Mouse (Mus musculus): Measurements from ENCODE around the gene Lmo1. TPM values are rescaled to one million over a fixed set of nuclear protein-coding genes. Genes with fewer than 3 reads are reported as not detected.

Gene Lmo1
- polyA plus RNA-seq, 1 experiment from 2014 or later = 10.7 TPM

DNA sequence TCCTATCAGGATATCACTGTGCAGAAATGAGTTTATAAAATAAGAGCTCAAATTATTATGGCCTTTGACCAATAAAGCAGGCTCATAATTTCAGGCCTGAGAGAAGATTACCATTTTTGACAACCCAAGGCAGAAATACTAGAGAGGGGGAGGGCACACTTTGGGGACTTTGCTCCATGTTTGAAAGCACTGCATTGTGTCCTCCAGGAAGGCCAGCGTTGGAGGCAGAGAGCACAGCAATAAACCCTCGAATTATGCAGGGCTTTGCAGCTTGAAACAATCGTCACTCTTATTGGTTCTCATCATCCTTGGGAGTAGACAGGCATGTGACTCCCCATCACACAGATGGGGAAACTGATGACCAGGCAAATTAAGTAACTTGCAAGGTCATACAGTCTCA, 28.1 kb upstream of the Lmo1 start:
- TF ChIP-seq CTCF (IDR thresholded peaks at IDR 0.05) = no peak
- ATAC-seq (no peak), DNase-seq (ENCODE audit: low read depth, low spot score) (no peak)
- no peaks in the 10 kb centered on the region for H3K27me3 ChIP-seq
- in situ Hi-C loops (cut with MboI; ENCODE audit: low pct_unique_long_range_greater_than_20kb) = no loop called here
- ChIA-PET POLR2A (no interaction called here), CTCF (no interaction called here)

DNA sequence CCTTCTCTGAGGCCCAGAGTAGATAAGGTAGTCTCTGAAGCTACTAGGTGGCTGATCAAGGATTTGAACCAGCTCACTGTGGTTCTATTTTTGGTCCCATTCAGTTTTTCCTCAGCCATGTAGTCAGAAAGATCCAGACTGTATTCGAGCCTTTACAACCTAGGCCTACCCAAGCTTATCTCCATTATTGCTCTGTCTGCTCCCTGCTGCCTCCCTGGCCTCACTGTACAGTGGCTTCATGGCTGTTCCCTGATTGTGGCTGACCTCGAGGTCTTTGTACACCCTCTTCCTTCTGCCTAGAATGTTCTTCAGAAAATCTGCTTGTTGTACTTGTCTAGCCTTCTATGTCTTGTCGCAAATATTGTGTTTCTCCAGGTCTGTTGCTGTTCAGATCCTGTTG, 25.6 kb upstream of the Lmo1 start:
- no peak for ATAC-seq
- no peaks in the 10 kb centered on the region for H3K27me3 ChIP-seq
- no peak for DNase-seq (ENCODE audit: low read depth, low spot score)
- CTCF ChIA-PET = interaction anchor here (0.9 to 2.1 kb wide), 3 partner anchors 9 to 17 kb away, joined by 3 to 8 read pairs (median 4); no protein-coding TSS in a partner anchor
- in situ Hi-C loops (cut with MboI; ENCODE audit: low pct_unique_long_range_greater_than_20kb) = no loop called here
- POLR2A ChIA-PET = no interaction called here
- no peak for TF ChIP-seq CTCF (IDR thresholded peaks at IDR 0.05)

DNA sequence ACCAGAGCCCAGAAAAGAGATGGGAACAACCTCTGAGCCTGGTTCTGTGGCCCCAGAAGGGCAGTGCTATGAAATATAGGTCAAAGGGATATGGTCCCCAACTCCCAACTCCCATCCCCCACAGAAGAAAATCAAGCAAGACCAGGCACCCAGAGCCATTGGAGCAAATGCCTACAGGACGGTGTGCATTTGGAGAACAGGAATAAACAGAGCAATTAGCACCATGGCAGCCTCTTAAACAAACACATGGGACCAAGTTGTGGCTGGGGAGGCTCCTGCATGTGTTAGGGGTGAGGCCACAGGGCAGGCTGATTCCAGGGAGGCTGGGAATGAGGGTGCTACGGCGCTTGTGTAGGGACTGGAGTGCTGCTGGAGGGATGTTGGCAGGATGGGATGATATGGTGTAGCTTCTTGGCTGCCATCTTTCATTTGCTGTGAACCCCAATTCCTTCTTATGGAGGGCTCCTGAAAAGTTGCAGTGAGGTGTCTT, 22.2 kb upstream of the Lmo1 start:
- no peaks in the 10 kb centered on the region for H3K27me3 ChIP-seq
- no peak for DNase-seq (ENCODE audit: low read depth, low spot score)
- in situ Hi-C loops (cut with MboI; ENCODE audit: low pct_unique_long_range_greater_than_20kb) = no loop called here
- ChIA-PET CTCF (no interaction called here), POLR2A (no interaction called here)
- TF ChIP-seq CTCF (IDR thresholded peaks at IDR 0.05) = no peak
- ATAC-seq = no peak

DNA sequence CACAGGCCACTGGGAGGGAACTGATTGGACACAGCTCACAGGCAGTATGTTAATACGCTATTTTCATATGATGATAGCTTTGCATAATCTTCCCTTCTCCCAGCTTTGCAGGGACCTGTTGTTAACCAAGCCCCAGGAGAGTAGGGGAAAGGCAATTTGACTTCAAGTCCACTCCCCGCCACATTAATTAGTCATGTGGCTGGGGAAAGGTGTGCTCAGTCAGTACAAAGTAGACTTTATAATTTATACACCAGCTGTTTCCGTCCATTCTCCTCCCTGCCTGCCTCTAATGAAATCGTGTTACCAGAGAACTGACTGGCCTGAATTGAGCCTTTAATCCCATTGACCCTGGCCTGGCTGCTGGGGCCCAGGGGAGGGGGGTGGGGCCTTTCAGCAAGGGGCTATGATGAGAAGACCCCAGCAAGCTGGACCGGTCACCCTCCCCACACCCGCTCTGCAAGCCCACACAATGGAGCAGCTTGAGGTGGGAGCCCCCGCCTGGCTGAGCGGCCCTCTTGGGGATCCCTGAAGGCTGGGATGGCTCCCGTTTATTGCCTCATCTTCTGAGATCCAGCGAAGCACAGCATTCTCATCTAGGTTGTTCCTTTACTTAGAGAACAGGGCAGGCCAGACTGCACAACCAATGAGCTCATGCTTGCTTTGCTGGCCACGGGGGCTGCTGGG, 21.5 kb upstream of the Lmo1 start:
- ChIA-PET CTCF (no interaction called here), POLR2A (no interaction called here)
- no peaks in the 10 kb centered on the region for H3K27me3 ChIP-seq
- ATAC-seq (no peak), DNase-seq (ENCODE audit: low read depth, low spot score) (no peak)
- TF ChIP-seq CTCF (IDR thresholded peaks at IDR 0.05) = no peak
- in situ Hi-C loops (cut with MboI; ENCODE audit: low pct_unique_long_range_greater_than_20kb) = no loop called here

DNA sequence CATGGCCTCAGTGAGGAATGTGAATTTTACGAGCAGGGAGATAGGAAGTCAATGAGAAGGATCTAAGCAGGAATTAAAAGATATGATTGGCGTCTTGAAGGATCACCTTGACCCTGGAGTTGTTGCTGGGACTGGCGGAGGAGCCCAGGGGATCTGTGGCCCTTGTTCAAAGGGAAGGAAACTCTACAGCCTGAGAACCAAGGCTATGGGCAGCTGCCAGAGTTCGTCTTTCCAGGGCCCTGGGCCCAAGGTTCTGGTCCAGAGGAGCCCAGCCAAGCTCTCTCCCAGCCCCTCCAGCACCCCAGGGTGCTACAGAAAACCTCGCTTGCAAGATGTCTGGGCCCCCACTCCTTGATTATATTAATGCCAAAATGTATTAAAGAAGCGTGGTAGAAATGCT, 21.0 kb upstream of the Lmo1 start:
- DNase-seq (ENCODE audit: low read depth, low spot score) (no peak), ATAC-seq (no peak)
- in situ Hi-C loops (cut with MboI; ENCODE audit: low pct_unique_long_range_greater_than_20kb) = no loop called here

DNA sequence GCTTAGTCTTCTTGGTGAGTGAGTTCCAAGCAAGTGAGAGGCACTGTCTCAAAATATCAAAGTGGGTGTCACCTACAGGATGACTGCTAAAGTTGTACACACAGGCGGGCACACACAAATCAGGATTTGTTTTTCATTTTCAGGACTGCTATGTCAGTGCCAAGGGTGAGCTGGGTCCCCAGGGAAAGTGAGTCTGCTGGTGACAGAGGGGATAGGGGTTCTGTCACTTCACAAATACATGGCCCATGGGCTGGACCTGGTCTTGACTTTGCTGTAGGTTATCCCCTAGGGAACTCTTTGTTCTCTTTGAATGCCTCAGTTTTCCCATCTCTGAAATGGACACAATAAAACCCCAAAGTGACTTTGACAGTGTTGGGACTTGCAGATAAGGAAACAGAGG, 19.8 kb upstream of the Lmo1 start:
- ATAC-seq = no peak
- POLR2A ChIA-PET = no interaction called here
- DNase-seq (ENCODE audit: low read depth, low spot score) = no peak
- no peak for TF ChIP-seq CTCF (IDR thresholded peaks at IDR 0.05)
- H3K27me3 ChIP-seq = no peaks in the 10 kb centered on the region
- in situ Hi-C loops (cut with MboI; ENCODE audit: low pct_unique_long_range_greater_than_20kb) = no loop called here
- CTCF ChIA-PET = interaction anchor here (1.5 kb wide), 1 partner anchor 56 kb away, joined by 3 read pairs; no protein-coding TSS in a partner anchor

More for the DNA sequence above, 21.0 kb upstream of the Lmo1 start:
- no peaks in the 10 kb centered on the region for H3K27me3 ChIP-seq
- ChIA-PET POLR2A (no interaction called here), CTCF (no interaction called here)
- no peak for TF ChIP-seq CTCF (IDR thresholded peaks at IDR 0.05)

DNA sequence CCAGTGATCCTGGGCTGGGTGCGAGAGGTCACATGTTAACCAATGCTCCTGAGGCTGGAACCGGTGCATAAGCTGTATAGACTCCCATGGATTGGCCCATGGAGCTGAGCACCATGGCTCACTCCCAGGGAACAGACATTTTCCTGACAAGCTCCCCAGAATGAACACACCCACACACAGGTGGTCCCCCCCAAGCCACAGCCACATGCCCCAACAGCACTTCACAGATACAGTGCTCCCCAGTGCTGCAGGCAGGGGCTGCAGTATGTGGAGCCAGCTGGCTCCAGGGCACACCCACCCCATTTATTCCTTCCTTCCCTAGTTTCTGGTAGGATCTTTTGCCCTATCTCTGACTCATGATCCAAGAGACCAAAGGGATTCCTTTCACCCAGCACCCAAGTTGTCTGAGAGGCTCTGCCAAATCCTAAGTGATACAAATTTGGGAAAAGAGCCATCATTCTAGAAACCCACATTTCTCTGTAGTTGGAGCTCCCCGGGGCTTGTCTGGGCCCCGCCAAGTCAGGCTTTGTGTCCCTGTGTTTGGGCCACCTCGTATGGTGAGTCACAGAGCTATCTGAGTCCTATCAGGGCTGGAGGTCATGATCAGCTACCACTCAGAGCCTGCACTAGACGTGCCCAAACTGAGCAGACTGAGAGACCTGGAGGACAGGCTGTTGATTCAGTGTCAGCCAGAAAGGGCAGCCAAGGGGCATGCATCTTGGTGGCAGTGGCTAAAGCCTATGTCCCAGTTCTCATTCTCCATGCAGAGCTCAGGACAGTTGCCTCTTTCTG, 12.4 kb upstream of the Lmo1 start:
- no peaks in the 10 kb centered on the region for H3K27me3 ChIP-seq
- CTCF ChIA-PET = interaction anchor here (0.9 to 2.6 kb wide), 4 partner anchors 12 to 68 kb away, joined by 3 to 7 read pairs (median 3); no protein-coding TSS in a partner anchor
- POLR2A ChIA-PET = no interaction called here
- no peak for TF ChIP-seq CTCF (IDR thresholded peaks at IDR 0.05)
- DNase-seq (ENCODE audit: low read depth, low spot score) = no peak
- in situ Hi-C loops (cut with MboI; ENCODE audit: low pct_unique_long_range_greater_than_20kb) = no loop called here
- no peak for ATAC-seq

DNA sequence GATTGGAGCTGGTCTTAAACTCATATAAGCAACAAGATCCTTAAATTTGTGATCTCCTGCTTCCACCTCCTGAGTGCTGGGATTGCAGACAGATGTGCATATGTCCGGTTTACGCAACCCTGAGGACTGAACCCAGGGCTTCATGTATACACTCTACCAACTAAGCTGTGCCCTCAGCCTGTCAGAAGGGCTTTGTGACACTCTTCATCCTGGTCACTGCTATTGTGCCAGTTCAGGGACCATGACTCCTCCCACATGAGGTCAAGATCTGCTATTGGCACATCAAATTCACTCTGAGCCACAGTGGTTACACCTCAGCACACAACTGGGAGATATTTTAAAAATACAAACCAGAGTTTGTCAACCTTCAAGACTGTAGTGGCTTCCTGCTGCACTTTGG, 11.0 kb upstream of the Lmo1 start:
- no peaks in the 10 kb centered on the region for H3K27me3 ChIP-seq
- ATAC-seq = no peak
- CTCF ChIA-PET = interaction anchor here (1.2 to 2.6 kb wide), 2 partner anchors 32 to 47 kb away, joined by 3 to 7 read pairs; no protein-coding TSS in a partner anchor
- no peak for DNase-seq (ENCODE audit: low read depth, low spot score)
- no peak for TF ChIP-seq CTCF (IDR thresholded peaks at IDR 0.05)
- POLR2A ChIA-PET = no interaction called here
- in situ Hi-C loops (cut with MboI; ENCODE audit: low pct_unique_long_range_greater_than_20kb) = no loop called here

DNA sequence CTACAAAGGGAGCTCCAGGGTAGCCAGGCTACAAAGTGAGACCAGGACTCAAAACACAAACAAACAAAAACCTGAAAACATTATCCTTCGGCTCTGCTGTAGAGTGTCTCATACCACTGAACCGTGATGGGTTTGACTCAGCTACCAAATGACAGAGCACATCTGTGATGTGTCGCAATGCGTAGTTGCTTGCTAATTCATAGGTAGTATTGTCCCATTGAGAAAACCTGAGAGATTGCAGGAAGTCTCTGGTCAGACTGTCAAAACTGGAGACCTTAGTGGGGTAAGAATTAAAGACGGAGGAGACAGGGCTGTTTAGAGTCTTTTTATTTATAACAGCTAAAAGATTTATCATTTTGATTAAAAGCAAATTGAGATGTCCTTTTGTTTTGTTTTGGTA, 10.6 kb upstream of the Lmo1 start:
- in situ Hi-C loops (cut with MboI; ENCODE audit: low pct_unique_long_range_greater_than_20kb) = no loop called here
- no peaks in the 10 kb centered on the region for H3K27me3 ChIP-seq
- POLR2A ChIA-PET = no interaction called here
- CTCF ChIA-PET = interaction anchor here (1.2 to 2.6 kb wide), 2 partner anchors 33 to 46 kb away, joined by 3 to 7 read pairs; no protein-coding TSS in a partner anchor
- TF ChIP-seq CTCF (IDR thresholded peaks at IDR 0.05) = no peak
- ATAC-seq (no peak), DNase-seq (ENCODE audit: low read depth, low spot score) (no peak)

DNA sequence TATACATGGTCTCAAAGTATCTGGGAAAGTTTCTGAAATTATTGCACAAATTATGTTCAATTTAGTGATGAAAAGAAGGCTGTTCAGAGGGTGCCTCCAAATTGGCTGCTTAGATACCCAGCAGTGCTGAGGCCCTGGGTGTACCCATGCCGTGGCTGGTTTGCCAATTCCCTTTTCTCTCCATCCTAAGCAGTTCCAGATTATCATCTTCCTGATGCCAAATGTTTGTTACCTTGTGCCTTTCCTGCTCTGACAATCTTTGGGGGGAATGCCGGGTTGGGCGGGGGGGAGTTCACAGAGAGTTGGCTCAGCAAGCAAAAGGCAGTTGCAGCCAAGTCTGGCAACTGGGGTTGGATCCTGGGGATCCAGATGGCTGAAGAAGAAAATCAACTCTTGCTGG, 1.7 kb upstream of the Lmo1 start:
- CTCF ChIA-PET = interaction anchor here (19.5 kb wide), 1 partner anchor 29 kb away, joined by 255 read pairs; no protein-coding TSS in a partner anchor
- POLR2A ChIA-PET = no interaction called here
- H3K27me3 ChIP-seq = peaks cover 8% of the 10 kb centered on the region
- no peak for DNase-seq (ENCODE audit: low read depth, low spot score)
- TF ChIP-seq CTCF (IDR thresholded peaks at IDR 0.05) = no peak
- in situ Hi-C loops (cut with MboI; ENCODE audit: low pct_unique_long_range_greater_than_20kb) = no loop called here
- ATAC-seq = no peak
